Mouse (Mus musculus) erythroblast, embryonic 14.5 days (primary cell): ENCODE measurements around the gene Tjp1.

Source experiments
- GATA1 ChIP-seq: IDR thresholded peaks from 2 replicates; pipeline ENCODE4 v1.6.1; 2012; ENCODE audit warnings: low read length, inconsistent platforms, mixed read lengths
- TAL1 ChIP-seq: IDR thresholded peaks from 3 replicates; pipeline ENCODE4 v1.6.1; 2012; ENCODE audit warnings: low read length, inconsistent platforms, mixed read lengths

GRCm38 (mm10) chr7:65360278-65360677, 167.3 kb downstream of the Tjp1 start:
- TF ChIP-seq GATA1 (no peak), TAL1 (no peak)
